Mouse (Mus musculus) embryonic fibroblast, embryonic 13.5 days (primary cell): ENCODE measurements around the gene Catip.

ENCODE experiments used
- CTCF ChIP-seq: IDR thresholded peaks from 2 replicates; pipeline ENCODE4 v1.5.1; 2011; ENCODE audit warnings: mild to moderate bottlenecking, control low read depth, low read length, moderate library complexity, borderline replicate concordance; ENCODE audit not compliant: insufficient read depth
- POLR2A ChIP-seq: IDR thresholded peaks from 2 replicates; pipeline ENCODE4 v1.6.1; 2011; ENCODE audit warnings: low read depth, mild to moderate bottlenecking, control low read depth, low read length, moderate library complexity

DNA sequence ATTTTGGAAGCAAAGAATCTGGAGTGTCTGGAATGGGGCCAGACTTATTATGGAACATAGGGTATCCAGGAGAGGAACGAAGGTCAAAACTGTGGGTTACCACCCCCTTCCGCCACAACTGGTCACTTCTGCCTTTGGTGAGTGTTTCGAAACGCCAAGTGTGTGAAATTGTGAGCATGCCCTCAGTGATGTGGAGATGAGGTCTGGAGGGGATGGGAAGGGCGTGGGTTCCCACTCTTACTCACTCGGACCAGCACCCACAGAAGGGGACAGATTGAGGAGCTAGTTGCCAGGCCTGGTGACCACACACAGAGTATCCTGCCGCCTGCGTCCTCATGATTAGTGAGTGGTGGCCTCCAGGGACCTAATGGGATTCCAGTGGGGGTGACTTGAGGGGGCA lies 13.1 kb downstream of the Catip start, which contains the start of gene Slc11a1:
- TF ChIP-seq POLR2A (no peak), CTCF (no peak)
